Mouse (Mus musculus): ENCODE data around the gene Fip1l1. TPM values are rescaled to one million over a fixed set of nuclear protein-coding genes. Genes with fewer than 3 reads are reported as not detected.

Gene Fip1l1
- total RNA-seq (2021), result 10 to 100 TPM; 59.4 to 62.3 TPM

DNA sequence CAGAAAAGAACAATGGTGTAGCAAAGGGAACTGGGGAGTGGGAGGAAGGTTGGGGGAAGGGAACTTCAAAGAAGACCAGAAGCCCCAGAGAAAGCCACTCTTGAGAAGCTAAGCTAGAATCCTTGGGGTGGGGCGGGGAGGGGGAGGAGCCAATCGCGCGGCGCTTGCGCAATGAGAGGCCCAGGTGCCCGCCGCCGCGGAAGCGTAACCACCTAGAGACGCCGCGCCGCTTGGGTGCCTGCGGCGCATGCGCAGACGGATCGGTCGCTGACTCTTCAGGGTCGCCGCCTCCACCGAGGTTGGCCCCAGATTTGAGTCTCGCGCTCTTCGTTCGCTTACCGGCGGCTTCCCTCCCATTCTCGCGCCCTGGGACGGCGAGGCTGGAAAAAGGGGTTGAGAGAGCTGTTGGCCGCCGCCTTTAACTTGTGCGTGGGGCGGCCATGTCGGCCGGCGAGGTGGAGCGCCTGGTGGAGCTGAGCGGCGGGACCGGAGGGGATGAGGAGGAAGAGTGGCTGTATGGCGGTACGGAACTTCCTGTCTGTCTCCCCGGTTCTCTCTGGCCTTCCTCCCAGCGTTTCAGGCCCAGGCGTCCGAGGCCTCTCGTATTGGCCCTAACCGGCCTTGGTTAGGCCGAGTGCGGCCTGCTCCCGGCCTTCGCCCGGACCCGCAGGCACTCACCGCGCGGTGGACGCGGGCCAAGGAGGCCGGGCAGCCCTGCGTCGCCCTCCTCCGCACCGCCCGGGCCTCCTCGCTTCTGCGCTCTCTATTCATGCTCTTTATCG is at the start of gene Fip1l1:
Fip1l1 (plus strand) TSS at position 210 of the 782 bp plus-strand sequence.
- peak; percentile 87 to 95 for DNase-seq (ENCODE audit: extremely low spot score in 1 of 2, low spot score in 2 of 2)
- intact Hi-C loops (cut with DNase I), result no loop called here

DNA sequence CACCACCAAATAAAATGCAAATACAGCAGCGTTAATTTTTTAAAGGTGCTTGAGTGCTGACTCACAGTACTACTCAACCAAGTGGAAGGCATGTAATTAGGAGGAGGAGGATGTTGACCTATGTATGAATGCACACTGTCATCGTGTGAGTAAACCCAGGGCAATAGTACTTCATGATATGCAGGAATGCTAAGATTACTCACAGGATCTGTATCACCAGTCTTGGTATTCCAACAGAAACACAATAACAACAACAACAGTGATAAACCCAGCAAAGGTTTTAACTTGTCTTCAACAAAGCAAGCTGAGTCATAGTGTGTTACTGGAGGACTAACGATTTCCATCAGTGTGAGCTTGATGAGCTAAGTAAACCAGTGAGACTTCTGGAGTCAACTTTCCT is 42.5 kb upstream of the Fip1l1 start:
- DNase-seq (ENCODE audit: extremely low spot score in 1 of 2, low spot score in 2 of 2), result no peak
- intact Hi-C loops (cut with DNase I), result no loop called here

DNA sequence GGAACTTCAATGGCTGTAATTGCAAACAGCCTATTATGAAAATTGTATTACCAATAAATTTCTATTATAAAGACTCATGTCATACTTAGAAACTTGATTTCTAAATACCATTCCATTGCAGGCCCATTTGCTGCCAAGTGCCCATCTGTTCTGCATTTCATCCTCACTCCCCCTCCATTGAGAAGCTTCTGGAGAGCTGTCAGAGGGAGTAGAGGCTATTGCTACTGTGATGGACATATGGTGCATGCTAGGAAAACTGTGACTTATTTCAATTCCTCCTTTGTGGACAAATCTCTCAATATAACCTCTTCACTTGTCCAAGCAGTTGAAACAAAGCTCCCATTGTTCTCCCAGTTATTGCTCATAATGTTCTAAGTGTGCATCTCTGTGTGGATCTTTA is 23.6 kb upstream of the Fip1l1 start:
- intact Hi-C loops (cut with DNase I), result no loop called here
- DNase-seq (ENCODE audit: extremely low spot score in 1 of 2, low spot score in 2 of 2), result no peak

DNA sequence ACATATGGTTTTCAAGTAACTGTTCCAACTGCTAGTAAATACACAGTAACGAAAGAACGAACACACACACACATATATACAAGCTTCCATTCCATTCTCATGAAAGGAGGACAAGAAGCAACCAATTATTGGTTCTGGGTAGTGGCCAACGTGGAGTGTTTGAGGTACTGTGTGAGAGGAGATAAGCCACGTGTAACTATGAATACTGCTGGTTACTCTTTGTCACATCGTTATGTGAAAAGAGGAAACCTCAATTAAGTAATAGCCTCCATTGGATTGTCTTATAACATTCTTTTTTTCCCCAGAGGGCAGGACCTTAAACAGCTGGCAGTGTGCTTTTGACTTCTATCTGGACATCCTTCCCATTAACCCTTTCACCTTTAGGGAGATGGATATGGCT is 8.2 kb upstream of the Fip1l1 start:
- DNase-seq (ENCODE audit: extremely low spot score in 1 of 2, low spot score in 2 of 2), result no peak
- intact Hi-C loops (cut with DNase I), result no loop called here

DNA sequence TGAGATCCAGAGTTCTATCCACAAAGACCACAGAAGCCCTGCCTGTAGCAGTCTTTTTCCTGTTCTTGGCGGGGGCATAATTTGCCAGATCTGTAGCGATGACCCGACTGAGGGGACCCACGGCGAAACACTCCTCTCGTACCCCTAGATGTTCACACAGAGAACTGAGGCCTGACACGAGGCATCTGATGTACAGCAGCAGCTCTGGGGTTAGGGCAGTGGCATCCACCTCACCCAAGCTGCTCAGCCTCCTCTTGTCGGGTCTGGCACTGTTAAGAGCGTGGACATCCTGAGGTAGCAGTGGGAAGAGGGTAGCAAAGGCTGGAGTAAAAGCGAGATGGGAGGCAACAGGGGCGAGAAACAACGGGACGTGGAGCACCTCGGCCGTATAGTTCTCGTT is 4.5 kb upstream of the Fip1l1 start:
- intact Hi-C loops (cut with DNase I), result no loop called here
- no peak for DNase-seq (ENCODE audit: extremely low spot score in 1 of 2, low spot score in 2 of 2)

DNA sequence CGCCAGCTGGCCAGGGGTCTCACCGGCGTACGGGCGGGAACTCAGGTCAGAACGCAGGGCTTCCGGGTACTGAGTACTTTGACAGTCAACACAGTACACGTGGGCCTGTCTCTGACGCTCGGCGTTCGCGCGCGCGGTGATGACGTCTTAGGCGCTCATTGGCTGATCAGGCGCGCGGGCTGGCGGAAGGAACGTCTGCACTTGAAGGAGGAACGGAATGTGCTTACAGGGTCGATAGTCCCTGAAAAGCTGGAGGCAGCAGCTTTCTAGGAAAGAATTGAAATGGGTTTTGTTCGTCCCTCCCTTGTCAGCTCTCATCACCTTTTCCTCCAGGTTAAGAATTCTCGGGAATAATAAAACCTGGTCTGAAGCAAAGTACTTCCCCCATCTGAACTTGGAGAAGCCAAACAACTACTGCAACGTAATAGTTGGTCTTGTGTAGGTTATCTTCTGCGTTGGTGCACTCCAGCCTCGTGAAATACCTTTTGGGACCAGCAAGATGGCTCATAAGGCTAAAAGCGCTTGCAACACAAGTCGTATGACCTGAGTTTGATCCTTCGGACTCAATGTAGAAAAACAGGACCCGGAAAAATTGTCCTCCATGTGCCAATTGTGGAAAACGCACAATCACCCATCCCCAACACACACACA is 3.5 kb upstream of the Fip1l1 start, which contains the start of gene Scfd2:
Scfd2 (minus strand) TSS at position 130 of the 651 bp plus-strand sequence.
- peak; percentile 97 for DNase-seq (ENCODE audit: extremely low spot score in 1 of 2, low spot score in 2 of 2)
- intact Hi-C loops (cut with DNase I), result no loop called here

DNA sequence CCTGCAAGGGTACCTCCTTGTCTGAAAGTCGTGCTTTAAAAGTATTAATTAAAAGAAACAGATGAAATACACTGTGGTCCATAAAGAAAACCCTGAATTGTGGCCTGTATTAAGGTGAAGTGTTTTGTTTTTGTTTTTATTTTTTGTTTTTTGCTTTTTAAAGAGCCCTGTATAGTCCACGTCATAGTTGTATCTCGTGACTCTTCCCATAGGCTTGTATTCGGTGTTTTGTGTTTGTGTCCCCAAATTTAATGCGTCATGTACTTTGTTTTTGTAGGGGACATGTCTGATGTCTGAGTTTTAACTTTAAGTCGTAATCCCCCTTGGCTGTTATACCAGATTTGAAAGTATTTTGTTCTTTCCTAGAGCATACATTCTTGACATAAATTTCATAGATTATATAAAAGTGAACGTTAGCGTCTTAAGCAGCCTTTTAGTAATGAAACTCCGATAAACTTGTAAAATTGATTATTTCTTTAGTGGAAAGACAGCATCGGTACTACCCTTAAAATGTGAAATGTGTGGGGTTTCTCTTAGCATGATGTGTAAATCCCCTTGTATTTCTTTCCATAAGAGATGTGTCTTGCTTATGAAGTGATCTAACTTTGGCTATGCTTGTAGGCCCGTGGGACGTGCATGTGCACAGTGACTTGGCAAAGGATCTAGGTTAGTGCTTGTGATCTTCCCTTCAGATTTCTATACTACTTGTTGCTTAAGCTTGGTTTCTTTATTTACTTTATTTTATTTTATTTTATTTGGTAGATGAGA is 1.1 kb downstream of the Fip1l1 start:
- DNase-seq (ENCODE audit: extremely low spot score in 1 of 2, low spot score in 2 of 2), result no peak
- intact Hi-C loops (cut with DNase I), result no loop called here

DNA sequence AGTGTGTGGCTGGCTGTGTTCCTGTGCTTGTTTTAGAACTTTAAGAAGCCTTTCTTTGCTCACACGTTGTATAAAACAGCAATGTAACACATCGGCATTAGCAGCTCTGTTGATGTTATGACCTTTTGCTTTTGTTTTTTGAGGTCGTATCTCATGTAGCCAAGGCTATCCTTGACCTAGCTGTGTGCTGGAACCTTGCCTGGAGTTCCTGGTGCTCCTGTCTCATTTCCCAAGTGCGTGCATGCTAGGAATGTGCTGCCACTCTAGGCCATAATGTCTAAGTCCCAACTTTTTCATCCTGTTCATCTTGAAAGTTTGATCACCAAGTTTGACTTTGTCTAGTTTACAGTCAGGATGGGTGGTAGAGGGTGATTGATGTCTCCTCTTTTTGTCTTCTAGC is 10.4 kb downstream of the Fip1l1 start:
- intact Hi-C loops (cut with DNase I), result no loop called here
- no peak for DNase-seq (ENCODE audit: extremely low spot score in 1 of 2, low spot score in 2 of 2)

DNA sequence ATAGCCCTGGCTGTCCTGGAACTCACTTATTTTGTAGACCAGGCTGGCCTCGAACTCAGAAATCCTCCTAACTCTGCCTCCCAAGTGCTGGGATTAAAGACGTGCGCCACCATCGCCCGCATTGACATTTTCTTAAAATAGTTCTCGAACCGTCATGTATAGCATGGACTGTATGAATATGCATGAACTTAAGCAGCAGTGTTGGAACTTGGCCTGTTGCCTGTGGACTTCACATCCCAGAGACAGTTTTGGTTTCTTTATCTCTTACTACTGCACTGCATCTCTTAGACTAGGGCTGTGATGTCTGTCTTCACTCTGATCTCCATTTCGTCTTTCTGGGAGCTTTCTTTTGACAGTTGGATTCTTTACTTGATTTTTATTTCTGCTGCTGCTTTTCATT is 14.3 kb downstream of the Fip1l1 start:
- intact Hi-C loops (cut with DNase I), result no loop called here
- DNase-seq (ENCODE audit: extremely low spot score in 1 of 2, low spot score in 2 of 2), result no peak

DNA sequence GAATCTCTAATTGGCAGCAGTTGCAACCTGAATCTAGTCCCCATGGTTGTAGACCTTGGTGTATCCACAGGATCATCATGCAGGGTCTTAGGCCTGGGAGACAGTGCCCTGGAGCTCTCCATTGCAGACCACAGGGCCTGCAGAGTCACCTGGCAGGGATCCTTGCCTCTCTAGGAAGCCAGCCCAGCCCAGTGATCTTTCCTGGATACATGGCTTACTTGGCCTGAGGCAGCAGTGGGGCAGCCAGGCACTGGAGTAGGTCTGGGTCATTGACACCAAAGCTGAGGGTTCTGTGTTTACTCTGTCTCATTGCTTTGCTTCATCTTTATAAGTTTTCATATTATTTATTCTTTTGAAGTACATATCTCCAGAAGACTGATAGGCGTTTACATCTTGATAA is 25.9 kb downstream of the Fip1l1 start:
- DNase-seq (ENCODE audit: extremely low spot score in 1 of 2, low spot score in 2 of 2), result peak in 1 of 2 experiments; percentile 18
- intact Hi-C loops (cut with DNase I), result no loop called here

DNA sequence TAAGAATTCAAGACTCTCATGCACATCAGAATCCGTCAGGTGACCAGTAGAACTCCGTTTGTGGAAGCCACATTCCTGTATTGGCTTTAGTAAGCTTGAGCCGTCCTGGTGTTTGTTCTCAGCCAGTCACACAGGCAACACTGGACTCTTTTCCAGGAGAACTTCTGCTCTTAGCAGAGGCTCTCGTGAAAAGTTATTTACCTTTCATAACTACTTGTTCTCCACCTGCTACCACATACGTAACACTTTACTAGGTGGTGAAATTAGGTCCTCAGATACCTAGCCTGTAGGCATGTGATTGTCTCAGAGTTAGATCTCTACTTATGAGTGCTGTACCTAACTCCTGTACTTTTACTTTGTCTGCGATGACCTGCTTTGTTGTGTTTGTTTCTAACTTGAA is 36.5 kb downstream of the Fip1l1 start:
- intact Hi-C loops (cut with DNase I), result no loop called here
- DNase-seq (ENCODE audit: extremely low spot score in 1 of 2, low spot score in 2 of 2), result no peak

DNA sequence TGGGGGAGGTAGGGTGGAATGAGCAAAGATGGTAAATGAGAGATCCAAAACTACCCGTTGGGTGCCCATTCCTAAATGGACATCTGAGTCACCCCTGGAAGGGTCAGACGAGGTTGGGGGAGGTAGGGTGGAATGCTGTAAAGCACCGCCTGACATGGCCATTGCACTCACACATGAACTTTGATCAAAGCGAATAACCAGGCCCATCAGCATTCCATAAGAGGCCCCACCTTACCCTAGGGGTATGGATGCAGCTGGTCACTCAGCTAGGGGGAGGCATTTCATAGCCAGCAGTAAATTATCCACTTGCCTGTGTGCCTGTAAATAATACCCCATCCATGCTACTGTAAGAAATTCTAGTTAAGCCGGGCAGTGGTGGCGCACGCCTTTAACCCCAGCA is 53.9 kb downstream of the Fip1l1 start:
- intact Hi-C loops (cut with DNase I), result no loop called here
- no peak for DNase-seq (ENCODE audit: extremely low spot score in 1 of 2, low spot score in 2 of 2)

DNA sequence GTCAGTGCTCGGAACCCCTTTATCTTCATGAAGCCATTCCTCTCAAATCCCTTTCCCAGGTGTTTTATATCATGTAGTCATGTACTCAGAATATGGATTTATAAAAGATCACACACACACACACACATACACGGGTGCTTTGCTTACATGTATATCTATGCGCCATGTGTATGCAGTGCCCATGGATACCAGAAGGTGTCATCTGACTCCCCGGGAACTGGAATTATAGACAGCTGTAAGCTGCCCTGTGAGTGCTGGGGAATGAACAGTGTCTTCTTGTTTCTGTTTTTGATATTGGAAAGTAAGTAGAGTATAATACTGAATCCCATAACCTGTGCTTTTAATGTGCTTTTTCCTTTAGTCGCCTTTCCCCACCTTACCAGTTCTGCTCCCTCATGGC is 56.2 kb downstream of the Fip1l1 start:
- intact Hi-C loops (cut with DNase I), result no loop called here
- DNase-seq (ENCODE audit: extremely low spot score in 1 of 2, low spot score in 2 of 2), result no peak

DNA sequence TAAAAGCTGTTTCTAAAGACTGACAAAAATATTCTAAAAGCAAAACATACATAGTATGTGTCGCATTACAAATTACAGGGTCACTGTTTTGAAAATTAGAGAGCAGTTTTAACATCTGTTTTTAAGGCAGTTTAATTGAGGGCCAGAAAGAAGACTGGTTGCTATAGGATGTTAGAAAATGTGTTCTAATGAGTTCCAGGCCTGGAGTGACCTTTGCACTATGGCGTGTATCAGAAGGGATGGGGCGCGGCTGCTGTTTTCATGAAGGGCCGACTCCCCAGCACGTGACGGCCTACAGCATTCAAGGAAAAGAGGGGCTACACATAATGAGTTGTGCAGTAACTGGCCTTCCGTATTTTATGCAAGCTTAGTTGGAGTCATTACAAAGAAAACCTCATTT is 57.9 kb downstream of the Fip1l1 start:
- DNase-seq (ENCODE audit: extremely low spot score in 1 of 2, low spot score in 2 of 2), result no peak
- intact Hi-C loops (cut with DNase I), result no loop called here

DNA sequence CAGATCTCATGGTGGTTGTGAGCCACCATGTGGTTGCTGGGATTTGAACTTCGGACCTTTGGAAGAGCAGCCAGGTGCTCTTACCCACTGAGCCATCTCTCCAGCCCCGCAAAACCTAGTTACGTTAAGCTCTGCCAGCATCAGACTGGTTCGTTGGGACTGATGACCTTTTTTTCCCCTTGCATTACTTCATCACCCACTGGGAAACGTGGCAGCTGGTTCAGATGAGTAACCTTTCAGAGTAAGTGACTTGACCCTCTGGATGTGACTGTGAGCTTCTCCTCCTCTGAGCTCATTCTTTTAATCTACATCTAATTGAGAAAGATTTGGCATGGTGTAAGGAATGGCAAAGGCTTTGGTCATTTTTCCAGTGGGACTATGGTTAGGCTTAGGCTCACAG is 64.8 kb downstream of the Fip1l1 start:
- no peak for DNase-seq (ENCODE audit: extremely low spot score in 1 of 2, low spot score in 2 of 2)
- intact Hi-C loops (cut with DNase I), result no loop called here

DNA sequence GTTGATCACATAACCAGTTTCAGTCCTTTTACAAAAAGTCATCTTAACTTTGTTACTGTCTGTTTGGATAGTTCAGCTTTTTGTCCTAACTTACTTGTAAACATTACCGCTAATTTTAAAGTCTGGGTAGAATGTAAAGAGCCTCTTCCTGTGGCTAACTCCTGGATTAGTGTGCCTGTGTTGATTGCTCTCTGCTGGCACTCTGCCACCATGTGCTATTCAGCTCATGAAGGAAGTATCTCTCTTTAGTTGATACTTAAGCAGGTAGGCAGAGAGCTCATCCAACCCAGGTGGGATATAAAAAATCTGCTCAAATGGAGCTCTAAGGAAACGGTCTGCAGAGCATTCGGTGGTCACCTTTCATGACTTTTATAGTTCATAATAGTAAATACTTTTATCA is 65.9 kb downstream of the Fip1l1 start:
- intact Hi-C loops (cut with DNase I), result no loop called here
- no peak for DNase-seq (ENCODE audit: extremely low spot score in 1 of 2, low spot score in 2 of 2)

DNA sequence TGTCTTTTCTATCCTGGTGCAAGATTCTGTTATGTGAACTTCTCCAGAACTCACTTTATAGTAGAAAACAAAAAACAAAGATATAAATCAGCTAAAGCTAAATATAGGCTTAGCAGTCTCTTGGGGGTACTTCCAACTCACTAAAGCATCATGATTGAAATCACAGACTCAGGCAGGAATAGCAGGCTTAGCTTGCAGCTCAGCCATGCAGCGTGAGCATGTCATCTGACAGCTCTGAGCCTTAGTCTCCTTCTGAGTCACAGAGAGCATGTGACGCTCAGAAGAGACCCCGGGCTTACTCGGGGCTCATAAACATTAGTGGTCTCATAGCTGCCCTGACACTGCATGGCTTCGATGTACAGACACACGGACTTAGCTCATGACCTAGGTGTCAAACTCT is 66.7 kb downstream of the Fip1l1 start:
- no peak for DNase-seq (ENCODE audit: extremely low spot score in 1 of 2, low spot score in 2 of 2)
- intact Hi-C loops (cut with DNase I), result no loop called here

DNA sequence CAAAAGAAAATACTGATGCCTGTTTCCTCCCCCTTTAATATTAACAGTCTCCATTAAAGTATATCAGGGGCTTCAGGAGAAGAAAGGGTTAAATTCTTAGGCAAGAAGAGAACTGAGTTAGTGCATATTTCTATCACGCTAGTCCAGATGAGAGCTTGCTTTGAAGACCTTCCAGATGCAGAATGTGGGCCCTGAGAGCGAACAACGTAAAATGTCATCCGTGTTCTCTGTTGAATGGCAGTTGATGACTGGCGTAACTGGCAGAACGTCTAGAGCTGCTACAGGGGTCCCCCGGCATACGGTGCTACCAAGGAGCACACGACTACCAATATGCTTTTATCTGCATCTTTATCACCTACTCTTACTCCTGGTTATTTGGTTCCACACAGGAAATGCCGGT is 67.1 kb downstream of the Fip1l1 start:
- intact Hi-C loops (cut with DNase I), result no loop called here
- DNase-seq (ENCODE audit: extremely low spot score in 1 of 2, low spot score in 2 of 2), result no peak

DNA sequence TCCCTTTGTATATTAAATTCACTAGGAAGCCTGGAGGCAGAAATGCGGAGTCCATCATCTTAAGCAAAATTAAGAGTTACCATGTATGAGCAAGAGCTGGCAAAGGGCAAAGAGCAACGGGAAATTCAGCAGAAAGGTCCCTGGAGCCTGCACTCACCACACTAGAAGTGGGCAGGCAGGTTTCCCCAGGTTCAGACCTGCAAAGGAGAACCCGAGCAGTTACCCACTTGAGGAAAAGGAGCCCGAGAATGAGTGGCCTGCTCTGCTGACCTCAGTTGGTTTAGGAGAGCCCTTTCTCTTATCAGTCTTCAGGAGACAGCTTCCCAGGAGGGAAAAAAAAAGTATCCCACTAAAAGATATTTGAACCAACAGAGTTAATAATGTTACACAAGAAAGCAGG is 68.1 kb downstream of the Fip1l1 start:
- no peak for DNase-seq (ENCODE audit: extremely low spot score in 1 of 2, low spot score in 2 of 2)
- intact Hi-C loops (cut with DNase I), result no loop called here

DNA sequence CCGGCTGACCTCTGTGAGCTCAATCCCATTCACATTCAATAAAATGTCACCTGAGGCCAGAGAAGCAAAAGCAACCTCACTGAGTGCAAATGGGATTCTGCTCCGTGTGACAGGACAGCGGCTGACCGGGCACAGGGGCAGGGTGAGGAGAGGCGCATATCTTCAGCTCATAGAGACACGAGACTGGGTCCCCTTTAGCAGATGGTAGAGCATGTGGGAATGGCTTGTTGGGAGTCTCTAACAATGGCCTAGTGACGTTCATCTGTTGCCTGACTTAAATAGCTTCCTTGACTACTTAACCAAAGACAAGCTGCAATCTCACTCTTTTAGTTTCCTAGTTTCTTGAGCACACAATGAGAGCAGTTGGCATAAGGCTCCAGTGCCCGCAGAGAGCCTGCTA is 71.0 kb downstream of the Fip1l1 start:
- DNase-seq (ENCODE audit: extremely low spot score in 1 of 2, low spot score in 2 of 2), result peak in 1 of 2 experiments; percentile 20
- intact Hi-C loops (cut with DNase I), result no loop called here
